Mouse (Mus musculus) forebrain, embryonic 14.5 days (tissue): ENCODE data around the gene Slc20a1. TPM values are rescaled to one million over a fixed set of nuclear protein-coding genes. Genes with fewer than 3 reads are reported as not detected.
A peak's percentile ranks its signal among the peaks of the same experiment; 100 is the strongest.

Source experiments
- ATAC-seq: fragments of 200-750 bp; cut with Nextera tagmentation; 2 replicates; pipeline ENCODE4 v1.8.0; 2017; ENCODE audit warnings: mild to moderate bottlenecking, moderate library complexity
- DNase-seq: peaks from one replicate; pipeline ENCODE4 v3.0.0-alpha.2; 2015; ENCODE audit warnings: low spot score
- H3K27ac ChIP-seq: fragments of 300-500 bp; sonication (generic); 2 replicates; pipeline ENCODE4 v1.5.1; 2014; ENCODE audit warnings: low read depth, mild to moderate bottlenecking, control low read depth, low read length, moderate library complexity
- H3K27me3 ChIP-seq: fragments of 300-500 bp; sonication (generic); replicated peaks from 2 replicates; pipeline ENCODE4 v1.6.1; 2014; ENCODE audit warnings: low read length, control low read depth, mixed read lengths; ENCODE audit not compliant: control insufficient read depth, insufficient read depth
- H3K36me3 ChIP-seq: fragments of 300-500 bp; sonication (generic); 2 replicates; pipeline ENCODE4 v1.6.1; 2014; ENCODE audit warnings: low read length, control low read depth; ENCODE audit not compliant: control insufficient read depth, insufficient read depth
- H3K4me1 ChIP-seq: fragments of 300-500 bp; sonication (generic); 2 replicates; pipeline ENCODE4 v1.6.1; 2014; ENCODE audit warnings: antibody characterized with exemption, low read length, control low read depth; ENCODE audit not compliant: control insufficient read depth, insufficient read depth
- H3K4me2 ChIP-seq: fragments of 300-500 bp; sonication (generic); 2 replicates; pipeline ENCODE4 v1.6.1; 2014; ENCODE audit warnings: mild to moderate bottlenecking, control low read depth, low read length
- H3K4me3 ChIP-seq: fragments of 300-500 bp; sonication (generic); 2 replicates; pipeline ENCODE4 v1.5.1; 2014; ENCODE audit warnings: low read depth, low read length, control low read depth
- H3K9ac ChIP-seq: fragments of 300-500 bp; sonication (generic); 2 replicates; pipeline ENCODE4 v1.6.1; 2014; ENCODE audit warnings: mild to moderate bottlenecking, low read length, control low read depth, moderate library complexity
- H3K9me3 ChIP-seq: fragments of 300-500 bp; sonication (generic); replicated peaks from 2 replicates; pipeline ENCODE4 v1.6.1; 2016; ENCODE audit warnings: low read length, control low read depth, mixed read lengths; ENCODE audit not compliant: control insufficient read depth
- WGBS: fragments of 180-500 bp; shearing (Covaris S2); extraction: QIAGEN DNeasy Blood & Tissue Kit; methylation state at CpG from one replicate; pipeline ENCODE4 v1.1.7; 2014; 5-methylcytosine and 5-hydroxymethylcytosine counted together
- polyA plus RNA-seq: library from polyadenylated mRNA; unstranded; fragments of >200 nt; fragmentation: Nextera tagmentation; extraction: Ambion mirVana; gene quantifications from 2 replicates; pipeline ENCODE4 v1.2.1, GENCODE M21; 2014

Gene Slc20a1
- polyA plus RNA-seq, 1 experiment from 2014 or later: 46.8 TPM

DNA sequence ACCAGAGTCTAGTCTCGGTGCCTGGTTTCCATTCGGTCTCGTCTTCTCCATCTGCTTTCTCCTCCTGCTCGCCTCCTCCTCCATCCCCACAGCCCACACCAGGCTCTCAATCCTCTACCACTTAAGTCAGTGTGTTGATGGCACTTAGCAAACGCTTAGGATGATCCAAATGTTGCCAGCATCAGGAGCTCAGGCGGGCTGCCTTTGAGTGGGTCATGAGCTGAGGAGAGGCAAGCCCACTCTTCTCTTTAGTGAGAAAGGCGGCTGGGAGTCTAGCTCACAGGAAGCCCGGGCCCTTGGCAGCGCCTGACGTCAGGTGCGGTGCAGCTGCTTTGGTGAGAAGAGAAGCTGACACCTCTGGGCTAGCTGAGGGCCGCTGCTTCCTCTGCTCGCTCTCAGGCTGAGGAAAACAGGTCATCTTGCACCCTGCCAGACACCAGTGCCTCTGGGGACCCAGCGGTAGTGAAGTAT lies 15.0 kb upstream of the Slc20a1 start:
- Histone ChIP-seq H3K9me3 (no peaks in the 10 kb centered on the region), H3K27ac (no peak overlapping the region), H3K4me3 (no peak overlapping the region), H3K27me3 (no peaks in the 10 kb centered on the region), H3K9ac (no peak overlapping the region), H3K36me3 (no peaks in the 10 kb centered on the region), H3K4me2 (no peak overlapping the region), H3K4me1 (no peaks in the 10 kb centered on the region)
- 90% methylated on average over 14 of the region's 14 CpGs for WGBS
- no peak for ATAC-seq
- DNase-seq: no peak

- no peak overlapping the region for H3K4me3 ChIP-seq
- no peaks in the 10 kb centered on the region; the same call in 1 of the 2 replicates for H3K9me3 ChIP-seq
- H3K4me1 ChIP-seq: no peaks in the 10 kb centered on the region
- H3K36me3 ChIP-seq: no peaks in the 10 kb centered on the region
- ATAC-seq: no peak
- H3K27ac ChIP-seq: no peak overlapping the region
- no peak for DNase-seq
- no peak overlapping the region for H3K4me2 ChIP-seq
- H3K9ac ChIP-seq: no peak overlapping the region
- H3K27me3 ChIP-seq: no peaks in the 10 kb centered on the region
- 79% methylated on average over 1 of the region's 1 CpGs for WGBS
Measured at GRCm38 (mm10) chr2:129184853-129185252, 13.7 kb upstream of the Slc20a1 start.

GRCm38 (mm10) chr2:129185611-129186290 lies 12.8 kb upstream of the Slc20a1 start:
- H3K4me3 ChIP-seq: no peak overlapping the region

GRCm38 (mm10) chr2:129186291-129186919 lies 12.2 kb upstream of the Slc20a1 start:
- ATAC-seq: no peak
- 81% methylated on average over 5 of the region's 5 CpGs for WGBS
- H3K36me3 ChIP-seq: no peaks in the 10 kb centered on the region

More at GRCm38 (mm10) chr2:129185611-129186290, 12.8 kb upstream of the Slc20a1 start:
- ATAC-seq (no peak), DNase-seq (no peak)
- Histone ChIP-seq H3K27me3 (no peaks in the 10 kb centered on the region), H3K27ac (no peak overlapping the region), H3K9me3 (no peaks in the 10 kb centered on the region; the same call in 1 of the 2 replicates), H3K4me2 (no peak overlapping the region), H3K36me3 (no peaks in the 10 kb centered on the region), H3K4me1 (no peaks in the 10 kb centered on the region), H3K9ac (no peak overlapping the region)
- 86% methylated on average over 10 of the region's 10 CpGs for WGBS

DNA sequence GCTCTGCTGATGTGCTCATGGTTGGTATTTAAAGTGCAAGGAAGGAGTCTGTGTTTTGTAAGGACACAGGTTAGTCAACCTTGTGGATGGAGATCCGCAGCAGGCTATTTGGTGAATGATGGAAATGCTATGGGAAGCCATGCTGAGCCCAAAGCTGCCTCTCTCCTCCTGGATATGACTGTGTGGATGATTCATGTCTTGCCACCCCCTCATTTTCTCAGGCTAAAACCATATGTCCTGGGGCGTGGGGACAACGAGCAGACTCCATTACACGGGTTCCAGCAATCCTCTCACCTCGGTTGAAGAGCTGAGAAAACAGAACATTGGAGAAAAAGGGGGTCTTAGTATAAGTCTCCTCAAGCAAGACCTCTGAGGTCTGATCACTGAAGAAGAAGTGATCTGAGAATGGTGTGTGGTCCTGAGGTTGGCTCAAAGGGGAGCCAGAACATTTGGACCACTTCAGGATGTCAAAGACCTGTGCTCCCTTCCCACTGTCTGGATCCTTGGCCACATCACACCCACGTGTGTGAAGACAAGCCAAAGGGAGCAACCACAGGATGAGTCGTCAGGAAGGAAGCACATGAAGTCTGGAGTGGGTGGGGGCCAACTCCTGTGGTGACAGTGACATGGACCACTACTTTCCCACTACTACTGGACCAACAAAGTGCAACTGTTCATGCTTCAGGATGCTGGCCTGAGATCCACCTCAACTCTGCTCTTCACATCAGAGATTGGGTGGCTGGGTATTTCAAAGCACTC lies 6.0 kb upstream of the Slc20a1 start:
- H3K4me1 ChIP-seq: peaks cover 6% of the 10 kb centered on the region
- no peak overlapping the region for H3K9ac ChIP-seq
- no peak overlapping the region for H3K27ac ChIP-seq
- no peak for ATAC-seq
- no peaks in the 10 kb centered on the region for H3K36me3 ChIP-seq
- DNase-seq: no peak
- WGBS: 81% methylated on average over 7 of the region's 7 CpGs
- H3K4me2 ChIP-seq: no peak overlapping the region
- H3K4me3 ChIP-seq: no peak overlapping the region
- H3K27me3 ChIP-seq: no peaks in the 10 kb centered on the region
- H3K9me3 ChIP-seq: no peaks in the 10 kb centered on the region; the same call in 1 of the 2 replicates

More at GRCm38 (mm10) chr2:129186291-129186919, 12.2 kb upstream of the Slc20a1 start:
- no peaks in the 10 kb centered on the region; the same call in 1 of the 2 replicates for H3K9me3 ChIP-seq
- H3K9ac ChIP-seq: no peak overlapping the region
- H3K27ac ChIP-seq: no peak overlapping the region
- H3K4me2 ChIP-seq: no peak overlapping the region
- H3K4me3 ChIP-seq: no peak overlapping the region
- no peaks in the 10 kb centered on the region for H3K27me3 ChIP-seq
- H3K4me1 ChIP-seq: no peaks in the 10 kb centered on the region
- DNase-seq: no peak

GRCm38 (mm10) chr2:129196317-129196716 lies 2.2 kb upstream of the Slc20a1 start:
- H3K36me3 ChIP-seq: peaks cover 2% of the 10 kb centered on the region
- ATAC-seq: no peak
- WGBS: 96% methylated on average over 2 of the region's 2 CpGs

DNA sequence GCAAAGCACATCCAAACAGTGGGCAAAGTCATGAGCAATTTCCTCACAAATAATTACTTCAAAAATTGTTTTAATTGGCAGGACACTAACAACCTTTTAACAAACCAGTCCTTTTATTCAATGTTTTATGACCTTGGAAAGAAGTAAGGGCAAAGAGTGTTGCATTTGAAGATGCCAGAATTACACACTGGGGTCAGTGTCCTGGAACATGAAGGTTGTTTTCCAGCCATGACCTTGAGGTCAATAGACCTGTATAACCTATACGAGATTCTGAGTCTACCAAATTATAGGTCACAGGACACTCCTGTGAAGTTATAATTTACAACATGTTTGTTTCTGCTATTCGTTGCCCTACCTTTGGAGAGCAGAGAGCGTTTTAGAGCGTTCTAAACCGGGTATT lies 1.4 kb upstream of the Slc20a1 start:
- peak overlapping the region; percentile 73; the same call in 1 of the 2 replicates for H3K9ac ChIP-seq

More at GRCm38 (mm10) chr2:129196317-129196716, 2.2 kb upstream of the Slc20a1 start:
- Histone ChIP-seq H3K9ac (no peak overlapping the region), H3K27me3 (no peaks in the 10 kb centered on the region), H3K4me2 (no peak overlapping the region), H3K4me3 (no peak overlapping the region), H3K27ac (no peak overlapping the region), H3K4me1 (peaks cover 23% of the 10 kb centered on the region), H3K9me3 (no peaks in the 10 kb centered on the region)
- no peak for DNase-seq

DNA sequence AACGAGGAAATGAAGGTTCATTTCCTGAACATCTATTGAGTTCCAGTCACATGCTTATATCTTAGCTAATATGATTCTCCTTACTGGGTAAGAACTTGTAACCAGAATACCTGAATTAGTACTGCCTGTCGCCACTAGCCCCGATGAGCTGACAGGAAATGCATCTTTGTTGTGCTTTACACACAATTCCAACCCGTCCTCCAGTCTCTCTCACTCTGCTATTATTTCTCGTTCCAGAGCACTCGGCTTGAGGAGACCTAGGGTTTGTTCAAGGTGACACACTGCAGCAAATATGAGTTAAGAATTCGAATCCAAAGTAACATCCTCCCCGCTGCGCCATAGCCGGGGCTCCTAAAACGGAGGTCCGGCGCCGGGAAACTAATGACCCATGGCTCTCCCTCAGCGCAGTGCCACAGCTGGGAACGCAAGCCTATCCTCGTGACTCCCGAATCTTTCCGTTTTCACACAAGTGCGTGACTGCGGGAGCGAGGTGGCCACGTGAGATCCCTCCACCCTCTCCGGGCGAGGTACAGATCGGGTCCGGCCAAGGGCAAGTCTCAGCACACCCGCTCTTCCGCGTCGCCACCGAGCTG lies 625 bp upstream of the Slc20a1 start:
- peak overlapping the region; percentile 73 for H3K9ac ChIP-seq
- H3K4me1 ChIP-seq: peaks cover 25% of the 10 kb centered on the region
- WGBS: 2% methylated on average over 32 of the region's 32 CpGs
- H3K27me3 ChIP-seq: no peaks in the 10 kb centered on the region
- no peaks in the 10 kb centered on the region for H3K9me3 ChIP-seq
- H3K4me2 ChIP-seq: peak overlapping the region; percentile 91
- H3K27ac ChIP-seq: peak overlapping the region; percentile 48; the same call in 1 of the 2 replicates
- DNase-seq: peak; percentile 59
- peak overlapping the region; percentile 81 for H3K4me3 ChIP-seq
- no peak; the same call in 1 of the 2 replicates for ATAC-seq
- H3K36me3 ChIP-seq: peaks cover 17% of the 10 kb centered on the region

More for the DNA sequence above, 1.4 kb upstream of the Slc20a1 start:
- Histone ChIP-seq H3K4me1 (peaks cover 25% of the 10 kb centered on the region), H3K4me2 (peak overlapping the region; percentile 91; the same call in 1 of the 2 replicates), H3K27ac (no peak overlapping the region), H3K9me3 (no peaks in the 10 kb centered on the region), H3K4me3 (peak overlapping the region; percentile 81; the same call in 1 of the 2 replicates), H3K27me3 (no peaks in the 10 kb centered on the region), H3K36me3 (peaks cover 11% of the 10 kb centered on the region)
- no peak for ATAC-seq
- DNase-seq: no peak
- WGBS: 76% methylated on average over 5 of the region's 5 CpGs
